Mouse (Mus musculus) thymus, adult 18-20 months (tissue): ENCODE results near the gene Gbp5.

Experiments used
- DNase-seq, 2 experiments: peaks; one replicate each; pipeline ENCODE4 v3.0.0; 2022; ENCODE audit warnings: mixed read lengths in 2 of 2

The Gbp5 gene

GRCm38 (mm10) chr3:142493536-142494061 is at the start of gene Gbp5:
Gene Gbp5, plus strand, starts transcription at chr3:142493978.
- DNase-seq = peak; percentile 15 to 37

DNA sequence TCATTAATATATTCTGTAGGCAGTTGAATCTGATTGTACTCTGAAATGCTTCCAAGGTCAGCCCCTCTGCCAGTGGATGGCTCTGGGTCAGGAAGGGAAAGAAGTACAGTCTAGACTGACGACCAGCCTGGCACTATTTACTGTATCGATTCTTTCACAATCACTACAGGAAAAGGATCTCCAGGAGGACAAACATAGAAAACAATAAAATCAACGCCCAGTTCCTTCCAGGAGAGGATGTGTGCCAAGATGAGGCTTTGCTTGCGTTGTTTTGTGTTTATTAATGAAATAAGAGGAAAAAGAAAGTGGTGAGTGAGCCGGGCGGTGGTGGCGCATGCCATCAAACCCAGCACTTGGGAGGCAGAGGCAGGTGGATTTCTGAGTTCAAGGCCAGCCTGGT is 39.6 kb upstream of the Gbp5 start:
- DNase-seq = no peak

GRCm38 (mm10) chr3:142459241-142459640 is 34.5 kb upstream of the Gbp5 start:
- no peak for DNase-seq

DNA sequence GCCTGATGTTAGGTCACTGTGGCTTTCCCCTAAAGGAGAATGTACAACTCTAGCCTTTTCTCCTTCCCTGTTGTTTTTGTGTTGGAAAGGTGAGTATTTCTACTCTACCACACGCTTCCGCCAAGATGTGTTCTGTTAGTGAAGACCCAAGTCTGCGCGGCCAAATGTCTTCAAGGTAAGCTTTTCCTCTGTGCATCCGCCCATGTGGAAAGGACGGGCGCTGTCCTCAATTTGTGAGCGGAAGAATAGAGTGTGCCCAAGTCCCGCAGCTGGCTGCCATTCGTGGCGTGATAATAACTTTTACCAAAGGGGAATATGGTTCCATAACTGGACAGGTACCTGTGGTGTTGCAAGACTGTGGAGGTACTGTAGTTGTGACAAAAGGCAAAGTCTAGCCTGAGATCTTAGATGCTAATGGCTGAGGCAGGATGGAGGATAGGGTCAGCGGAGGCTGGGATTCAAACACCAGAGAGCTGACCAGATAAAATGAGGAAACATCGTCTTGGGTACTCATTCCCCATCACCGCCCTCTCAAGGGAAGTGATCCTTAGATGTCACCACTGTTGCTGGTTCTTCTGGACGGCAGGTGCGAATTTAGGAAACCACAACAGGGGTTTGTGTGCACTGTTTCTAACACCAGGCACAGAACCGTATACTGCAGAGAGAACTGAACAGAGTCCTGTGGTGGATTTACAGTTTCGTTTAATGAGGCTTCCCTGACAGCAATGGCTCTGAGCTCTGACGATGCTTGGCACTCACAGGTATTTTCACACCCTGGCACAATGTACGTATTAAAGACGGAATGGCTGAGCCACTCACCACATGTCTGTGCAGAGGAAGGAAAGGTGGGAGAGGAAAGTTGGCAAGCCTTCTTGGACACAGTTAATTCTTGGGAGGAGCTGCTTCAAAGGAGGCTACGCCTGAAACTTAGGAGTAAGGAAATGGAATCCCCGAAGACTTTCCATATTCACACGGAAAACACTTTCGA is 30.7 kb upstream of the Gbp5 start:
- no peak for DNase-seq

- no peak for DNase-seq
Measured at GRCm38 (mm10) chr3:142474349-142474983, 19.3 kb upstream of the Gbp5 start.

DNA sequence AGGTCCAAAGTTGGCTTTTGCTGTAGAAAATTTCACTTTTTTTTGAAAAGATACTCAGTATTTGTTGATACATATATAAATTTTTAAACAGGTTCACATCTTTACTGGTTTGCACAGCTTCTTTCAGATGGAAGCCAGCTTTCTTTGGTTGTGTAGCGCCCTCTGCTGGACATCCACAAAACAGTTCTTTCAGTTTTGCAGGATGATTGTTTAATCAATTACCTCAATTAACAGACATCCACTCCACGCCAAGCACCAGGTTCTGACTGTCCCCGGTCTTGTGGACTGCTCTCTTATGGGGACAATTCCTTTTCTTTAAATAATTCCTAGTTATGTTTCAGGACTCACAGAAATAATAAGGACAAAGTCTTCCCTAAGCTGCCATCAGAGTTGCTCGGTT is 17.9 kb upstream of the Gbp5 start:
- DNase-seq = no peak

GRCm38 (mm10) chr3:142477866-142478265 is 15.9 kb upstream of the Gbp5 start:
- no peak for DNase-seq

GRCm38 (mm10) chr3:142478360-142478759 is 15.4 kb upstream of the Gbp5 start:
- no peak for DNase-seq

GRCm38 (mm10) chr3:142490465-142490864 is 3.3 kb upstream of the Gbp5 start:
- peak; percentile 27 to 53 for DNase-seq

DNA sequence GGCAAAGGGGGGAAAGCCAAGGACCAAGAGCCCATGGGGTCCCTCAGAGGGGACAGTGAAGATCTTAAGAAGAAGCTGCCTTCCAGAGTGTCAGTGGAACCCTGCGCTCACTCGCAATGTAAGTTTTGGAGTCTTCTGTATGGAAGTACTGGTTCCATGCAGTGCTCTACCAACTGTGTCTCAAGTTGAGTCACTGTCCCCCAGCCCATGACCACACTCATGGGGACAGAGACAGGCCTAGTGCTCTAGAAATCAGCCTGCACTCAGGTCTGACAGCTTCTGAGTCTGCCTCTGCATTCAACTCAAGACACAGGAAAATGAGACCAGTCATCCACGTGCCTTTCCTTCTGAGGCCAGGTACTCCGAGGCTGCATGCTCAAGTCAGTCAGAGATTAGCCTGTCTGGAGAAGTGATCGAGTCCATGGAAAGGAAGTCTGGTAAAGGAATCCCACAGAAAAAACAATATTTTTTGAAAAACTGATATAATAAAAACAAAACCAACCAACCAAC is 1.4 kb downstream of the Gbp5 start:
- DNase-seq = no peak

- DNase-seq = no peak
Measured at GRCm38 (mm10) chr3:142496113-142497101, 2.6 kb downstream of the Gbp5 start.

- peak in 1 of 2 experiments; percentile 19 for DNase-seq
Measured at GRCm38 (mm10) chr3:142497123-142497841, 3.5 kb downstream of the Gbp5 start.

- DNase-seq = no peak
Measured at GRCm38 (mm10) chr3:142498941-142499340, 5.2 kb downstream of the Gbp5 start.

DNA sequence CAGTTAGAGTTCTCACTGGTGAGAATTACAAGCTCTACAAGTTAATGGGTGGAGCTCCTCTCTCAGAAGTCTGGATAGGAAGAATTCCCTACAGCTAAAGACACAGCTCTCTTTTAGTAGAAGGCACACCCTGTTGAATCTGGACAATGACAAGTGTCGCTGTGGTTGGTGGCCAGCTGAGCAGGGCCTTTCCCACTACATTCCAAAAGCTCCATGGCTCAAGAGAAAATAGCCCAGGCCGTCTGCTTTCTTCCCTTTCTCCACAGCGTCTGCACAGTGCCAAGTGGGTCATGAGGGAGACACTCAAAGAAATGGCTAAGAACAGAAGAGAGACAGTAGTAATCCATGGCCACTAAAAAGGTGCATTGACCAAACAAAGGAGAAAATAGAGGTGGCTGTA is 34.3 kb downstream of the Gbp5 start:
- DNase-seq = no peak

GRCm38 (mm10) chr3:142529597-142529996 is 35.8 kb downstream of the Gbp5 start:
- DNase-seq = no peak

GRCm38 (mm10) chr3:142530087-142530953 is 36.5 kb downstream of the Gbp5 start, which contains the start of gene Gbp7:
Gene Gbp7, plus strand, starts transcription at chr3:142530342.
- peak; percentile 22 to 47 for DNase-seq

- DNase-seq = no peak
Measured at GRCm38 (mm10) chr3:142531595-142531994, 37.8 kb downstream of the Gbp5 start.

- no peak for DNase-seq
Measured at GRCm38 (mm10) chr3:142533185-142533584, 39.4 kb downstream of the Gbp5 start.

GRCm38 (mm10) chr3:142535667-142536066 is 41.9 kb downstream of the Gbp5 start:
- DNase-seq = no peak

DNA sequence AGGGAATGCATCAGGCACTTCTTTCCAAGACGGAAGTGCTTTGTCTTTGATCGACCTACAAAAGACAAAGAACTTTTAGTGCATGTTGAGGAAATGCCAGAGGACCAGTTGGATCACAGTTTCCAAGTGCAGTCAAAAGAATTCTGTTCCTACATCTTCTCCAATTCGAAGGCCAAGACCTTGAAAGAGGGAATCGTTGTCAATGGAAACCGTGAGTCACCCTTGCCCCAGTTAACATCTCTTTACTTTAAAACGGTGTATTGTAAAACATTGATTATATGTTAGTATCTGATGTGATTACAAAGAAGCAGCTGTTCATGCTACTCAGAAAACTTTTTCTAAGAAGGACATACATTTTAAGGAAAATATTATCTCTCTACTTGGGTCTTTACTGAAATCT is 47.6 kb downstream of the Gbp5 start:
- no peak for DNase-seq
